24 mouse cellular contexts compared by ENCODE assay signal in the genomic region with DNA sequence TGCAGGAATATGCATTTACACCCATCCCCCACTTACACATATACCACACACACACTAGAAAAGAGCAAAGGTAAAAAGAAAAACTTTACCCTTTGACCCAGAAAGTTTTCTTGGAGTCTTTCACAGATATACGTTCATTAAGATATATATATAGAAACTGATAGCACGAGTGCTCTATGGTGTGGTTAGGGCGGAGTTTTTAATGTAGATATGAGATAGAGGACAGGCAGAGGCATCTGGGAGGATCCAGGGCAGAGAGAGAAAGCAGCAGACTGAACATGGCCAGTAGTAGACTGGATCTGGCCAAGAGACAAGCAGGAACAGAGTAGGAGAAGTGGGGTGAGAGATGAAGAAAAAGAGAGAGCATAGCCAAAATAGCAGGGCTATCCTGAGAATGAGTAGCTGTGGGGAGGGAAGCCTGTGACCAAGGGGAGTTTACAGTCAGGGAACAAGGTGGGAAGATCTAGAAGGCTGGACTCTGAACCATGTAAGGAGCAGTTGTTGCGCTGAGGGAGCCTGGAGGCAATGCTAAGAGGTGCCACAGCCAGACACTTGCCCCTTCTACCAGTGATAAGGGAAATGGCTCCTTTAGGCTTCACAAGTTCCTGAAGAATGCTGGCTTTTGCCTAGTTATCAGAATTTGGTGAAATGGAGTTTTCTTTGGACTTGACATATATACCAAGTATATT. TPM values are rescaled to one million over a fixed set of nuclear protein-coding genes. Genes with fewer than 3 reads are reported as not detected.
DNase-seq lines count a peak whose midpoint lies in the region; ATAC-seq lines count a peak whose summit lies in the region.
"Had no signal": no experiment of that assay in that cellular context is flagged by ENCODE, and none has a peak within 500 bp of the region (broad histone marks: within the 10 kb centered on the region; RNA-seq: fewer than 3 reads in every experiment).

No protein-coding gene starts in this region.

- H3K27me3 ChIP-seq in intestine, embryonic 15.5 days (replicated peaks): no peaks in the 10 kb centered on the region
- no peaks in the 10 kb centered on the region for H3K27me3 ChIP-seq in liver, embryonic 13.5 days
- no peaks in the 10 kb centered on the region for H3K27me3 ChIP-seq in forebrain, embryonic 12.5 days
- H3K27me3 ChIP-seq: embryonic facial prominence, embryonic 15.5 days; hindbrain, embryonic 15.5 days; kidney, embryonic 15.5 days; lung, embryonic 15.5 days; midbrain, embryonic 12.5 days; Patski had no signal

- no peaks in the 10 kb centered on the region for H3K9me3 ChIP-seq in intestine, embryonic 15.5 days
- 0 out of 2 replicates have a peak, but pooled peaks cover 6% of the 10 kb centered on the region for H3K9me3 ChIP-seq in liver, embryonic 13.5 days (replicated peaks)
- 0 out of 2 replicates have a peak, but pooled peaks cover 4% of the 10 kb centered on the region for H3K9me3 ChIP-seq in forebrain, embryonic 12.5 days
- H3K9me3 ChIP-seq: embryonic facial prominence, embryonic 15.5 days; heart, embryonic 10.5 days; hindbrain, embryonic 15.5 days; lung, embryonic 15.5 days; midbrain, embryonic 12.5 days had no signal

- no peak overlapping the region for H3K9ac ChIP-seq in intestine, embryonic 15.5 days
- H3K9ac ChIP-seq in liver, embryonic 13.5 days: peak overlapping the region; percentile 30
- H3K9ac ChIP-seq in forebrain, embryonic 12.5 days: no peak overlapping the region
- H3K9ac ChIP-seq: embryonic facial prominence, embryonic 15.5 days; hindbrain, embryonic 15.5 days; kidney, embryonic 15.5 days; lung, embryonic 15.5 days; midbrain, embryonic 12.5 days had no signal

- H3K36me3 ChIP-seq in intestine, embryonic 15.5 days: no peaks in the 10 kb centered on the region
- H3K36me3 ChIP-seq in liver, embryonic 13.5 days: no peaks in the 10 kb centered on the region
- H3K36me3 ChIP-seq in forebrain, embryonic 12.5 days (replicated peaks): no peaks in the 10 kb centered on the region
- H3K36me3 ChIP-seq: embryonic facial prominence, embryonic 15.5 days; heart, embryonic 10.5 days; hindbrain, embryonic 15.5 days; kidney, embryonic 15.5 days; lung, embryonic 15.5 days; midbrain, embryonic 12.5 days had no signal

- H3K27ac ChIP-seq in intestine, embryonic 15.5 days: no peak overlapping the region
- H3K27ac ChIP-seq in liver, embryonic 13.5 days: peak overlapping the region; percentile 72
- no peak overlapping the region for H3K27ac ChIP-seq in forebrain, embryonic 12.5 days
- H3K27ac ChIP-seq: embryonic facial prominence, embryonic 15.5 days; heart, embryonic 10.5 days; hindbrain, embryonic 15.5 days; kidney, embryonic 15.5 days; left cerebral cortex, adult 2 months; lung, embryonic 15.5 days; midbrain, embryonic 12.5 days had no signal

- peak; percentile 22 for DNase-seq in c-Kit-negative CD71-positive TER-119-positive erythroid progenitor cells, embryonic 14.5 days (ENCODE audit: low read depth, low spot score)
- DNase-seq in liver, embryonic 13.5 days: peak; percentile 30
- DNase-seq in layer of hippocampus, postnatal 14 days (ENCODE audit: low spot score in 2 of 2): no peak
- DNase-seq in heart, adult 11 months: no peak
- DNase-seq: adrenal gland, postnatal 36 days; cerebellum, adult 8-10 months; kidney, adult 11 months; layer of hippocampus, adult 9-11 months; lung, postnatal 4 days; right cerebral cortex, postnatal 25 days; thymus, postnatal 25 days had no signal

- 58% methylated on average over 4 of the region's 4 CpGs for WGBS in intestine, embryonic 15.5 days
- WGBS in liver, embryonic 13.5 days (ENCODE audit: insufficient replicate concordance): 24% methylated on average over 4 of the region's 4 CpGs
- WGBS in forebrain, embryonic 12.5 days: 76% methylated on average over 4 of the region's 4 CpGs

- no peaks in the 10 kb centered on the region for H3K4me1 ChIP-seq in intestine, embryonic 15.5 days (replicated peaks)
- H3K4me1 ChIP-seq in liver, embryonic 13.5 days (replicated peaks): peaks cover 28% of the 10 kb centered on the region
- no peaks in the 10 kb centered on the region for H3K4me1 ChIP-seq in forebrain, embryonic 12.5 days
- H3K4me1 ChIP-seq: embryonic facial prominence, embryonic 15.5 days; heart, embryonic 10.5 days; hindbrain, embryonic 15.5 days; kidney, embryonic 15.5 days; lung, embryonic 15.5 days; midbrain, embryonic 12.5 days had no signal

- H3K4me3 ChIP-seq in intestine, embryonic 15.5 days (replicated peaks): no peak overlapping the region
- H3K4me3 ChIP-seq in liver, embryonic 13.5 days (replicated peaks): no peak overlapping the region
- no peak overlapping the region for H3K4me3 ChIP-seq in forebrain, embryonic 12.5 days (replicated peaks)
- H3K4me3 ChIP-seq: embryonic facial prominence, embryonic 15.5 days; heart, embryonic 10.5 days; hindbrain, embryonic 15.5 days; kidney, embryonic 15.5 days; left cerebral cortex, adult 2 months; lung, embryonic 15.5 days; midbrain, embryonic 12.5 days had no signal

- no peak overlapping the region for H3K4me2 ChIP-seq in intestine, embryonic 15.5 days (replicated peaks)
- peak overlapping the region; percentile 47 for H3K4me2 ChIP-seq in liver, embryonic 13.5 days
- no peak overlapping the region for H3K4me2 ChIP-seq in forebrain, embryonic 12.5 days
- H3K4me2 ChIP-seq: embryonic facial prominence, embryonic 15.5 days; hindbrain, embryonic 15.5 days; kidney, embryonic 15.5 days; lung, embryonic 15.5 days; midbrain, embryonic 12.5 days had no signal

- peak; percentile 87 for ATAC-seq in intestine, embryonic 15.5 days
- peak; percentile 99 for ATAC-seq in liver, embryonic 13.5 days (ENCODE audit: low read depth)
- ATAC-seq in megakaryocyte-erythroid progenitor cell, adult 5-6 weeks (replicated peaks; ENCODE audit: low FRiP score, low TSS enrichment, poor library complexity, severe bottlenecking): peak; percentile 95
- ATAC-seq in forebrain, embryonic 12.5 days (ENCODE audit: low FRiP score): no peak
- ATAC-seq: Patski had no signal

RNA-seq across cellular contexts. Expression of gene Slx4, which starts 9.5 kb away (rescaled TPM):
- 12.5 and 15.1 TPM in 2 replicates for polyA plus RNA-seq in intestine, embryonic 15.5 days (2015; fragmentation: Nextera tagmentation; extraction: Ambion mirVana)
- 6.2 and 8.1 TPM in 2 replicates for polyA plus RNA-seq in liver, embryonic 13.5 days (2015; fragmentation: Nextera tagmentation; extraction: Ambion mirVana)
- total RNA-seq in megakaryocyte-erythroid progenitor cell, adult 5-6 weeks (2014; fragmentation: Nextera tagmentation): 45.8 and 61.3 TPM in 2 replicates
- total RNA-seq in megakaryocyte-erythroid progenitor cell, adult 5-6 weeks (2017): 34.7 and 35.6 TPM in 2 replicates
- total RNA-seq in layer of hippocampus, postnatal 14 days (2021): 10 to 100 TPM; 45.8 to 57.8 TPM
- polyA plus RNA-seq in forebrain, embryonic 12.5 days (2016; fragmentation: Nextera tagmentation; extraction: Ambion mirVana): 29.5 and 31.3 TPM in 2 replicates

RNA-seq across cellular contexts. Expression of gene Dnase1, which starts 23.7 kb away (rescaled TPM):
- 2.7 and 2.9 TPM in 2 replicates for polyA plus RNA-seq in intestine, embryonic 15.5 days (2015; fragmentation: Nextera tagmentation; extraction: Ambion mirVana)
- polyA plus RNA-seq in liver, embryonic 13.5 days (2015; fragmentation: Nextera tagmentation; extraction: Ambion mirVana): 0.95 and 1.6 TPM in 2 replicates
- not detected in 2 replicates for total RNA-seq in megakaryocyte-erythroid progenitor cell, adult 5-6 weeks (2014; fragmentation: Nextera tagmentation)
- 0.11 and 0.75 TPM in 2 replicates for total RNA-seq in megakaryocyte-erythroid progenitor cell, adult 5-6 weeks (2017)
- not detected for total RNA-seq in layer of hippocampus, postnatal 14 days (2021)
- polyA plus RNA-seq in forebrain, embryonic 12.5 days (2016; fragmentation: Nextera tagmentation; extraction: Ambion mirVana): 4.2 and 6.7 TPM in 2 replicates
- total RNA-seq: adrenal gland, postnatal 36 days; gastrocnemius, postnatal 4 days; left cerebral cortex, adult 2 months; left cerebral cortex, postnatal 36 days had no signal

RNA-seq across cellular contexts. Expression of gene Nlrc3, which starts 36.6 kb away (rescaled TPM):
- polyA plus RNA-seq in intestine, embryonic 15.5 days (2015; fragmentation: Nextera tagmentation; extraction: Ambion mirVana): 1.00 and 1.0 TPM in 2 replicates
- 0.28 and 0.31 TPM in 2 replicates for polyA plus RNA-seq in liver, embryonic 13.5 days (2015; fragmentation: Nextera tagmentation; extraction: Ambion mirVana)
- 4.6 and 10.1 TPM in 2 replicates for total RNA-seq in megakaryocyte-erythroid progenitor cell, adult 5-6 weeks (2014; fragmentation: Nextera tagmentation)
- 0.66 and 1.4 TPM in 2 replicates for total RNA-seq in megakaryocyte-erythroid progenitor cell, adult 5-6 weeks (2017)
- 1 to 10 TPM; 1.5 to 1.7 TPM for total RNA-seq in layer of hippocampus, postnatal 14 days (2021)
- polyA plus RNA-seq in forebrain, embryonic 12.5 days (2016; fragmentation: Nextera tagmentation; extraction: Ambion mirVana): 0.41 and 0.83 TPM in 2 replicates

Comparison
In these comparisons a context has a peak if more than half of its experiments do, and no peak if none do; other contexts are left out.
1. DNase-seq: peak in c-Kit-negative CD71-positive TER-119-positive erythroid progenitor cells, embryonic 14.5 days (single experiment) and liver, embryonic 13.5 days (single experiment); none in layer of hippocampus, postnatal 14 days (0 of 2) and heart, adult 11 months (single experiment).